8 mouse cellular contexts compared by ENCODE assay signal in genomic region chr19:40270351-40271307, GRCm38 (mm10). TPM values are rescaled to one million over a fixed set of nuclear protein-coding genes. Genes with fewer than 3 reads are reported as not detected.
DNase-seq lines count a peak whose midpoint lies in the region; ATAC-seq lines count a peak whose summit lies in the region.

No protein-coding gene starts in this region.

- peak overlapping the region; percentile 79 for H3K27ac ChIP-seq in heart, embryonic 11.5 days (ENCODE audit: low read depth, low read length)
- peak overlapping the region; percentile 78 for H3K27ac ChIP-seq in stomach, embryonic 16.5 days (ENCODE audit: low read length)

- peak overlapping the region; percentile 92 for H3K9ac ChIP-seq in heart, embryonic 11.5 days (ENCODE audit: low read depth, low read length)
- peak overlapping the region; percentile 87 for H3K9ac ChIP-seq in stomach, embryonic 16.5 days (ENCODE audit: low read length)

- H3K4me1 ChIP-seq in heart, embryonic 11.5 days (ENCODE audit: control insufficient read depth, insufficient read depth, low read length) = peaks cover 22% of the 10 kb centered on the region
- peaks cover 5% of the 10 kb centered on the region; the same call in 1 of the 2 replicates for H3K4me1 ChIP-seq in stomach, embryonic 16.5 days (ENCODE audit: control insufficient read depth, insufficient read depth, low read length)

- H3K4me2 ChIP-seq in heart, embryonic 11.5 days = peak overlapping the region; percentile 84
- H3K4me2 ChIP-seq in stomach, embryonic 16.5 days (ENCODE audit: low read depth, low read length) = peak overlapping the region; percentile 82

- H3K27me3 ChIP-seq in heart, embryonic 11.5 days (ENCODE audit: control insufficient read depth, insufficient read depth, low read length) = no peaks in the 10 kb centered on the region
- no peaks in the 10 kb centered on the region for H3K27me3 ChIP-seq in stomach, embryonic 16.5 days (ENCODE audit: control insufficient read depth, insufficient read depth, low read length)

- H3K4me3 ChIP-seq in heart, embryonic 11.5 days (ENCODE audit: low read depth, low read length) = peak overlapping the region; percentile 86
- H3K4me3 ChIP-seq in stomach, embryonic 16.5 days (replicated peaks; ENCODE audit: low read length) = peak overlapping the region; percentile 82

- peak; percentile 49 for DNase-seq in urinary bladder, adult 2 months (ENCODE audit: low spot score)
- DNase-seq in urinary bladder, adult 18-20 months (ENCODE audit: low spot score in 2 of 2) = no peak
- DNase-seq in c-Kit-positive CD71-positive TER-119-positive erythroid progenitor cells, embryonic 14.5 days (ENCODE audit: low spot score) = peak; percentile 48
- DNase-seq in kidney, postnatal 14 days = peak; percentile 36
- peak; percentile 23 for DNase-seq in mesoderm, embryonic 11.5 days (ENCODE audit: low read depth, low spot score)
- no peak for DNase-seq in right cerebral cortex, postnatal 25 days

- 4% methylated on average over 63 of the region's 63 CpGs for WGBS in heart, embryonic 11.5 days (ENCODE audit: insufficient replicate concordance)
- 6% methylated on average over 63 of the region's 63 CpGs for WGBS in stomach, embryonic 16.5 days

- H3K36me3 ChIP-seq in heart, embryonic 11.5 days (ENCODE audit: control insufficient read depth, insufficient read depth, low read length) = no peaks in the 10 kb centered on the region
- no peaks in the 10 kb centered on the region for H3K36me3 ChIP-seq in stomach, embryonic 16.5 days (ENCODE audit: control insufficient read depth, insufficient read depth, low read length)

- ATAC-seq in heart, embryonic 11.5 days (replicated peaks; ENCODE audit: insufficient number of reproducible peaks, low FRiP score, low TSS enrichment) = peak; percentile 46
- peak; percentile 36; the same call in 1 of the 2 replicates for ATAC-seq in stomach, embryonic 16.5 days (ENCODE audit: insufficient read depth, low FRiP score)

- no peaks in the 10 kb centered on the region for H3K9me3 ChIP-seq in heart, embryonic 11.5 days (replicated peaks; ENCODE audit: control insufficient read depth, low read length)
- no peaks in the 10 kb centered on the region for H3K9me3 ChIP-seq in stomach, embryonic 16.5 days (replicated peaks; ENCODE audit: control insufficient read depth, low read length)

RNA-seq across cellular contexts. Expression of gene Pdlim1, which starts 1.0 kb away (rescaled TPM):
- polyA plus RNA-seq in urinary bladder, adult 2 months (2012; rRNA removed) = 79.7 and 89.7 TPM in 2 replicates
- 318 and 322 TPM in 2 replicates for polyA plus RNA-seq in heart, embryonic 11.5 days (2014; fragmentation: Nextera tagmentation; extraction: Ambion mirVana)
- 243 and 264 TPM in 2 replicates for polyA plus RNA-seq in stomach, embryonic 16.5 days (2015; fragmentation: Nextera tagmentation; extraction: Ambion mirVana)

Comparison
In these comparisons a context has a peak if more than half of its experiments do, and no peak if none do; other contexts are left out.
1. DNase-seq: peak in urinary bladder, adult 2 months (single experiment), c-Kit-positive CD71-positive TER-119-positive erythroid progenitor cells, embryonic 14.5 days (single experiment), kidney, postnatal 14 days (single experiment) and mesoderm, embryonic 11.5 days (single experiment); none in urinary bladder, adult 18-20 months (0 of 2) and right cerebral cortex, postnatal 25 days (single experiment).